Mouse (Mus musculus): ENCODE results near the gene Tagln2. TPM values are rescaled to one million over a fixed set of nuclear protein-coding genes. Genes with fewer than 3 reads are reported as not detected.
A peak's percentile ranks its signal among the peaks of the same experiment; 100 is the strongest.

The Tagln2 gene
- polyA plus RNA-seq, 1 experiment = 393 TPM

DNA sequence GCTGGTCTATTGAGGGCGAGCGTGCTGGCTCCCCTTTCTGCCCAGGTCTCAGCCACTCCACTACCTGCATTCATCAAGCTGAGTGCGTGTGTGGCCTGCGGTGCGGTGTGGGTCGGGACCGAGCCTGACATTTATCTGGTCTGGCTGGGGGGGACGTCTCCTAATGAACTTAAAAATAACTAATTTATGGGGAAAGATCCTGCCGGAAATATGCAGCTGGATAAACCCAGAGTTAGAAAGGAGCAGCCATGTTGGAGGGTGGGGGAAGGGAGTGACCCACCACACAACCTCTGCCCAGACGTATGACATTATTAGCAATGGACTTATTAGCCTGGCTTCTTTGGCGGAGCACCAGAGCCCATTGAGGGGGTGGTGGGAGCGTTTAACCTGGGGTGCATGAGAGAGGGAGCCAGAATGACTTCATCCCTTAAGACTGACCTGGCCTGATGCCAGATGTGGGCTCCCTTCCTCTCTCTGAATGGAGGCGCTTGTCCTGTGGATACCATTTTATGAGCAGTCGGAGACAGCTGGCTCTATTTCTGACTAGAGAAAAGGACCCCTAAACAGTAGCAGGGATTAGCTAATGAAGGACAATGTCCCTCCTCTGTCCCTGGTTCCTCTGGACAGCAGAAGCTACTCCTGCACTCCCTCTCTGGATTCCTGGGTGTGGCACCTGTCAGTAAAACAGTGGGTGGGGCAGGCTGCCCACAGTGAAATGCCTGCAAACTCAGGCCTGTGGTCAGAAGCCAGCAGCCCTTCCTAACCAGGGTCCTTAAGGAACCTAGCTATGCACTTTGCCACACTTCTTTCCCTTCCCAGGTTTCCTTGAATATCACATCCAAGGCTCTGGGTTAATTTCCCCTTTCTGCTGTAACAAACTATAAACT lies 3.5 kb downstream of the Tagln2 start:
- Histone ChIP-seq H3K4me2 (ENCODE audit: low read depth) (peak overlapping the region; percentile 100), H3K79me2 (ENCODE audit: control insufficient read depth, insufficient read depth) (peaks cover 37% of the 10 kb centered on the region), H3K27me3 (ENCODE audit: control insufficient read depth, insufficient read depth, insufficient read length) (no peaks in the 10 kb centered on the region), H3K36me3 (ENCODE audit: control insufficient read depth, insufficient read depth) (peaks cover 25% of the 10 kb centered on the region), H3ac (ENCODE audit: control insufficient read depth, insufficient read length) (peak overlapping the region; percentile 38), H3K4me3 (peak overlapping the region; percentile 99)
- no peak for TF ChIP-seq MAX (IDR thresholded peaks at IDR 0.05; ENCODE audit: low read depth)
- TF ChIP-seq MYOG (IDR thresholded peaks at IDR 0.05; ENCODE audit: control insufficient read depth in 1 of 3, insufficient read depth in 1 of 3, insufficient read length in 2 of 3, low read depth in 2 of 3) = peak in 1 of 3 experiments; percentile 81
- no peak for TF ChIP-seq REST (IDR thresholded peaks at IDR 0.05; ENCODE audit: insufficient read depth, insufficient read length)
- peak; percentile 37 for TF ChIP-seq POLR2A (IDR thresholded peaks at IDR 0.05; ENCODE audit: insufficient read length, low read depth)
- TF ChIP-seq CEBPB (IDR thresholded peaks at IDR 0.05; ENCODE audit: insufficient read depth, poor library complexity, severe bottlenecking) = no peak
- TF ChIP-seq TCF12 (IDR thresholded peaks at IDR 0.05; ENCODE audit: insufficient read depth, poor library complexity, severe bottlenecking) = no peak
- TF ChIP-seq POLR2AphosphoS2 (IDR thresholded peaks at IDR 0.05; ENCODE audit: insufficient read length, low read depth) = peak; percentile 31
- no peak for TF ChIP-seq E2F4 (IDR thresholded peaks at IDR 0.05; ENCODE audit: insufficient read depth)
- no peak for TF ChIP-seq SRF (IDR thresholded peaks at IDR 0.05; ENCODE audit: control insufficient read depth, insufficient read length, low read depth)
- peak in 2 of 3 experiments; percentile 44 to 61 for TF ChIP-seq MYOD1 (IDR thresholded peaks at IDR 0.05; ENCODE audit: control insufficient read depth in 1 of 3, insufficient read length in 2 of 3, low read depth in 2 of 3)
- no peak for TF ChIP-seq USF1 (IDR thresholded peaks at IDR 0.05; ENCODE audit: low read depth)
- TF ChIP-seq TCF3 (IDR thresholded peaks at IDR 0.05; ENCODE audit: insufficient read length, low read depth) = no peak

GRCm38 (mm10) chr1:172504756-172505155 lies 4.9 kb downstream of the Tagln2 start:
- no peak for TF ChIP-seq MYOD1 (IDR thresholded peaks at IDR 0.05; ENCODE audit: control insufficient read depth in 1 of 3, insufficient read length in 2 of 3, low read depth in 2 of 3)
- no peak overlapping the region for H3K4me3 ChIP-seq

DNA sequence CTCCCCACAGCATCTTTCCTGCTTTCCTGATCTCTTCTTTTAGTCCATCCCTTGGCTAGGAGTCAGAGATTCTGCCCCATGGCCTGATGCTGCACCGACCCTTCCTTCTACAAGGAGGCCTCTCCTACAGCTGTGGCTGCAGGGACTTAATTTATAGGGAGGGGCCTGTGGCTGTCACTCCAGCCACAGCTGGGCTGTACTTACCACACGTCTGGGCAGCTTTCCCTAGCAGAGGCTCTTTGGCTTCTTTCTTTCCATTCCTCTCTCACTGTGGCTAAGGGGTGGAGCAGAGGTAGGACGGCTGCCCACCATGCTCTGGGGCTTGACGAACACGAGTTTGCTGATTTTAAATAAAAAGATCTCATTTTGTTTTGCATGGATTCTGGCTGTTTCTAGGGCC lies 7.2 kb downstream of the Tagln2 start:
- H3K36me3 ChIP-seq (ENCODE audit: control insufficient read depth, insufficient read depth) = peaks cover 30% of the 10 kb centered on the region
- peaks cover 27% of the 10 kb centered on the region for H3K79me2 ChIP-seq (ENCODE audit: control insufficient read depth, insufficient read depth)
- H3K4me2 ChIP-seq (ENCODE audit: low read depth) = no peak overlapping the region

More at GRCm38 (mm10) chr1:172504756-172505155, 4.9 kb downstream of the Tagln2 start:
- Histone ChIP-seq H3K27me3 (ENCODE audit: control insufficient read depth, insufficient read depth, insufficient read length) (no peaks in the 10 kb centered on the region), H3K79me2 (ENCODE audit: control insufficient read depth, insufficient read depth) (peaks cover 37% of the 10 kb centered on the region), H3K36me3 (ENCODE audit: control insufficient read depth, insufficient read depth) (peaks cover 30% of the 10 kb centered on the region), H3K4me2 (ENCODE audit: low read depth) (peak overlapping the region; percentile 55), H3ac (ENCODE audit: control insufficient read depth, insufficient read length) (no peak overlapping the region)

GRCm38 (mm10) chr1:172507701-172508100 lies 7.9 kb downstream of the Tagln2 start:
- no peak overlapping the region for H3ac ChIP-seq (ENCODE audit: control insufficient read depth, insufficient read length)
- H3K79me2 ChIP-seq (ENCODE audit: control insufficient read depth, insufficient read depth) = peaks cover 20% of the 10 kb centered on the region
- H3K4me3 ChIP-seq = no peak overlapping the region
- no peak overlapping the region for H3K4me2 ChIP-seq (ENCODE audit: low read depth)
- TF ChIP-seq MAX (IDR thresholded peaks at IDR 0.05; ENCODE audit: low read depth) (no peak), TCF3 (IDR thresholded peaks at IDR 0.05; ENCODE audit: insufficient read length, low read depth) (no peak), MYOG (IDR thresholded peaks at IDR 0.05; ENCODE audit: control insufficient read depth in 1 of 3, insufficient read depth in 1 of 3, insufficient read length in 2 of 3, low read depth in 2 of 3) (no peak), SRF (IDR thresholded peaks at IDR 0.05; ENCODE audit: control insufficient read depth, insufficient read length, low read depth) (no peak), POLR2AphosphoS2 (IDR thresholded peaks at IDR 0.05; ENCODE audit: insufficient read length, low read depth) (peak; percentile 30), POLR2A (IDR thresholded peaks at IDR 0.05; ENCODE audit: insufficient read length, low read depth) (no peak), E2F4 (IDR thresholded peaks at IDR 0.05; ENCODE audit: insufficient read depth) (no peak), REST (IDR thresholded peaks at IDR 0.05; ENCODE audit: insufficient read depth, insufficient read length) (no peak)
- H3K36me3 ChIP-seq (ENCODE audit: control insufficient read depth, insufficient read depth) = peaks cover 30% of the 10 kb centered on the region
- H3K27me3 ChIP-seq (ENCODE audit: control insufficient read depth, insufficient read depth, insufficient read length) = no peaks in the 10 kb centered on the region

More for the DNA sequence above, 7.2 kb downstream of the Tagln2 start:
- H3ac ChIP-seq (ENCODE audit: control insufficient read depth, insufficient read length) = no peak overlapping the region
- H3K4me3 ChIP-seq = no peak overlapping the region
- H3K27me3 ChIP-seq (ENCODE audit: control insufficient read depth, insufficient read depth, insufficient read length) = no peaks in the 10 kb centered on the region
- TF ChIP-seq USF1 (IDR thresholded peaks at IDR 0.05; ENCODE audit: low read depth) (no peak), MAX (IDR thresholded peaks at IDR 0.05; ENCODE audit: low read depth) (no peak), POLR2AphosphoS2 (IDR thresholded peaks at IDR 0.05; ENCODE audit: insufficient read length, low read depth) (no peak), MYOD1 (IDR thresholded peaks at IDR 0.05; ENCODE audit: control insufficient read depth in 1 of 3, insufficient read length in 2 of 3, low read depth in 2 of 3) (no peak), MYOG (IDR thresholded peaks at IDR 0.05; ENCODE audit: control insufficient read depth in 1 of 3, insufficient read depth in 1 of 3, insufficient read length in 2 of 3, low read depth in 2 of 3) (no peak), SRF (IDR thresholded peaks at IDR 0.05; ENCODE audit: control insufficient read depth, insufficient read length, low read depth) (no peak), CEBPB (IDR thresholded peaks at IDR 0.05; ENCODE audit: insufficient read depth, poor library complexity, severe bottlenecking) (no peak), POLR2A (IDR thresholded peaks at IDR 0.05; ENCODE audit: insufficient read length, low read depth) (no peak)

DNA sequence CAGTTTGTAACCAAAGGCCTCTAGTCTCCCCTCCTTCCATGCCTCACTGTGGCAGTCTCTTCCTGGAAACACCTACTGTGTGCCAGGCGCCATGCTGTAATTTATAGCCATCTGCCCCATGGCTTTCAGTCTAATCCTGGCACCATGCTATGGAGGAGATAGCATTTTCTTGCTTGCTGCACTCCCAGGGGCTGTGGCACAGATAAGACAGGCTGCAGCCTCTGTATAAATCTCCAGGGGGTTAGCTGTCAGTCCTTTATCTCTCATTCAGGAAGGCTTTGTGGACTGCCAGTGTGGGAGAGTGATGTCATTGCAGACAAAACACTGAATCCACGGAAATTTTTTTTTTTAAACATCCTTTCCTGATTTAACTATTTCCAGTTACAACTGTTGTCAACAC lies 8.3 kb downstream of the Tagln2 start:
- TF ChIP-seq TCF3 (IDR thresholded peaks at IDR 0.05; ENCODE audit: insufficient read length, low read depth) (no peak), POLR2A (IDR thresholded peaks at IDR 0.05; ENCODE audit: insufficient read length, low read depth) (no peak), E2F4 (IDR thresholded peaks at IDR 0.05; ENCODE audit: insufficient read depth) (no peak), SRF (IDR thresholded peaks at IDR 0.05; ENCODE audit: control insufficient read depth, insufficient read length, low read depth) (no peak), REST (IDR thresholded peaks at IDR 0.05; ENCODE audit: insufficient read depth, insufficient read length) (no peak), MYOD1 (IDR thresholded peaks at IDR 0.05; ENCODE audit: control insufficient read depth in 1 of 3, insufficient read length in 2 of 3, low read depth in 2 of 3) (no peak), POLR2AphosphoS2 (IDR thresholded peaks at IDR 0.05; ENCODE audit: insufficient read length, low read depth) (no peak), MYOG (IDR thresholded peaks at IDR 0.05; ENCODE audit: control insufficient read depth in 1 of 3, insufficient read depth in 1 of 3, insufficient read length in 2 of 3, low read depth in 2 of 3) (no peak)
- H3K4me2 ChIP-seq (ENCODE audit: low read depth) = no peak overlapping the region
- no peak overlapping the region for H3ac ChIP-seq (ENCODE audit: control insufficient read depth, insufficient read length)
- H3K79me2 ChIP-seq (ENCODE audit: control insufficient read depth, insufficient read depth) = peaks cover 16% of the 10 kb centered on the region
- peaks cover 30% of the 10 kb centered on the region for H3K36me3 ChIP-seq (ENCODE audit: control insufficient read depth, insufficient read depth)
- H3K4me3 ChIP-seq = no peak overlapping the region
- no peaks in the 10 kb centered on the region for H3K27me3 ChIP-seq (ENCODE audit: control insufficient read depth, insufficient read depth, insufficient read length)
